Mouse (Mus musculus): ENCODE data around the gene Tsc22d2.

Tsc22d2 gene

DNA sequence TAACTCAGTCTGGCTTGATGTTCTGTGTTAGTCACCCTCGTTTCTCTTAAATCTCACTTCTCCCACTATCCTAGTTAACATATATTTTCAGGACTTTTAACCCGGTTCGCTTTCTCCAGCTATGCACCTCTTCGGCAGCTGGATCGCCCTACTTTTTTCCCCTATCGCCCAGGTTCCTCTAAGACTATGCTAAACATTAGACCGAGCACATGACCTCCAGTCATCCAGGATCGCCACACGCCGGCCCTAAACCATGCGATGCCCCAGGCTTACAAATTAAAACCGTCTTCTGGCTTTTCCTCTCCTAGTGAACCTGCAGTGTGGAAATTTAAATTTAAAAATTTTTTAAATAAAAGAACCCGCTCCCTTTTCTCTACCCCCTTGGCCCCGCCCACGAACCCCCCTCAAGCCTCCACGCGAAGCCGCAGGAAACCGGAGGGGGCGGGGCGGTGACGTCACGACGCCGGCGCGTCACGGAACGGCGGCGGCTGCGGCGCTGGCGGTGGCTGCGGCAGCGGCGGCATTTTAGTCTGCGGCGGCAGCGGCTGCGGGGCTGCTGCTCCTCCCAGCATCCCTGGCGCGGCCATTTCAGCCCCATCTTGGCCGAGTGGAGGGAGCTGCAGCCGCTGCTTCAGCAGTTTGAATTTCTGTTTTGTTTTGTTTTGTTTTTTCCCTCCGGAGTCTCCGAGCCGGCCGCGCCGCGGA is at the start of gene Tsc22d2:
Gene Tsc22d2, plus strand, starts transcription at position 482 of the 705 bp plus-strand sequence.
- DNase-seq (ENCODE audit: low spot score in 2 of 2) = peak; percentile 93 to 98

DNA sequence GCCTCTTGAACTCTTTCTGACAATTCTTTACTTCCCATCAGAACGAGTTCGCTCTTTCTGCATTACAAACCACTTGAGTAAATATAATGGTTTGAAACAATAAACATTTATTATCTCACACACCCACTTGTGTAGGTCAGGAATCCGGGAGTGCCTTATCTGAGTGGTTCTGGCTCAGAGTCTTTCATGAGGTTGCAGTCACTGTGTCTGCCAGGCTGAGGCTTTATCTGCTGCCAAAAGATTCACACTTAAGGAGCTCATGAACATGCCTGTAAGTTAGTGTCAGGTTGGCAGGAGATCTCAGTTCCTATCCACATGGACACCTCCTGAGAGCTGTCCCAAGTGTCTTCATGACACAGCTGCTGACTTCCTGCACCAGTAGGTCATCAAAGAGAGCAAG is 47.8 kb upstream of the Tsc22d2 start:
- DNase-seq (ENCODE audit: low spot score in 2 of 2) = no peak

DNA sequence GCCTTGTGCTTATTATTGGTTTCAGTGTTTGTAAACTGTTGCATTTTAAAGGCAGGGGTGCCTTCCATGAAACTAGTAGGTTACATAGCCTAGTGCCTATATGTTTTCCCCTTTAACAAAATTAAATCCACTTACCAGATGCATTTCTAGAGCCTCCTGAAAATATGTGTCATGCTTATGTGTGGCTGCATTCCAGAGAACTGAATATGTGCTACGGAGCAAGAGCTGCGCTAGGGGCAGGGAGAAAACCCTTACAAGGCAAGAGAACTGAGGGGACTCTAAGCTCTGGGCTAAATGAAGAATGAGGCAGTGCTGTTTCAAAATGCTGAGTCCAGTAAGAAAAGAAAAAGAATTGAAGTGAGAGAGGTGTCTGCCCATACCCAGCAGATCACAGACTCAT is 43.7 kb upstream of the Tsc22d2 start:
- no peak for DNase-seq (ENCODE audit: low spot score in 2 of 2)

DNA sequence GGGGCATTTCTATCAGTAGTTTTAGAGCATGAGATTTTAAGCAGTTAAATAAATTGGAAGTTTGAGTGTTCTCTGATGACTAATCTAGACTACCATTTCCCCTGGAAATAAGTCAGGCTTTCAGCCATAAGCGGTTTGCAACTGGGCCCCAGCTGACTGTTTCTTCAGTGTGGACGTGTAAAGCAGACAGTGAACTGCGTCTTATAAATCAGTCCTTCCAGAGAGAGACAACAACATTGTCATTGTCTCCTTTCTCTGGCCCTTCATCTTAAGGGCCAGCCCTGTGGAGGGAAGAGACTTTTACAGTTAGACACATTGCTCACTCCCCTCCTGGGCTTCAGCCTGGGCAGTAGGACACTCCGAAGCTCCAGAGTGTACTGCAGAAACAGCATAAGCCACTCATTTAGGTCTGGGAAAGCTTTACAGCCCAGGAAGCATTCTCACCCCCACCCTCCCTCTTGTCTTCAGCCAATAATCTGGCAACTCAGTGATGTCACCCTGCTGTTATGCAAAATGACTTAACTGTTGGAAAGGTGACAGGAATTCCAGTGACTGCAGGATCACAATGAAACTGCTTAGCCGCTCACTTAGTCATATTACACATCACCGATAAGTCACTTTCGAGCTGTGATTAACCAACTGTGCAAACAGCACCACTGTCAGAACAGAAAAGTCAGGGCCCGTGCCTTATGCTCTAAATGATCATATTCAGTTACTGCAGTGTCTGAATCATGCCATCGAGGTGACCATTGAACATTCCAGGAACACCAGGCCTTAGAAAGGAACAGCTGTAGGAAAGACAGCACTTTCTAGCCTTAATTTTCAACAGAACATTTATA is 42.2 kb upstream of the Tsc22d2 start:
- DNase-seq (ENCODE audit: low spot score in 2 of 2) = peak; percentile 30 to 60

DNA sequence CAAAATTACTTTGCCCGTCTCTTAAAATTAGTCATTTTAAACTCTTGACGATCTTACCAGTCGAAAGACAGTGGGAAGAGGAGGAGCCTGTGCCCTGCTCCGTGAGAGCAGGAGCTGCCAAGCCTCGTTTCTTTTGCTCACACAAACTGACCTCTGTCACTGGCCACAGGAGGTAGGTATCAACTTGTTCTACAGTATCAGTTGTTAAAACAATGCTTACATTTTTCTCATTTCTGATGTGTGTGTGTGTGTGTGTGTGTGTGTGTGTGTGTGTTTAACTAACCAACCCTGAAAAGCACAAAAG is 41.7 kb upstream of the Tsc22d2 start:
- DNase-seq (ENCODE audit: low spot score in 2 of 2) = no peak

DNA sequence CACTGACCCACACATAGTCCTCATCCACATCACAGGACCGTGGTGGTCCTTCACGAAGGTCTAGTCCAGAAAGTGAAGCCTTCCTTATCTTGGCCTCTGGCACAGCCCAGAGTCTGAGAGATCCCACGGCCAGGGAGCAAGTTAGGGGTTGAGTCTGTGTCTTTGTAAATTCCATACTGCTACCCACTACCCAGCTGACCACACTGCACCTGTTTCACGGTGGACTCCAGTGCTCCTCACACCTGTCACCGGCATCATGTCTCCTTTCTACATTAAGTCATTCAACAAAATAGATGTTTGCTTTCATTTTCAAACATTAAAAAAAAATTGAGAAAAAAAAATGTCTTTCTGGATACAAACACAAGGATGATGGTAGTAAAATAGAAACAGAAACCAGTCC is 40.2 kb upstream of the Tsc22d2 start:
- no peak for DNase-seq (ENCODE audit: low spot score in 2 of 2)

DNA sequence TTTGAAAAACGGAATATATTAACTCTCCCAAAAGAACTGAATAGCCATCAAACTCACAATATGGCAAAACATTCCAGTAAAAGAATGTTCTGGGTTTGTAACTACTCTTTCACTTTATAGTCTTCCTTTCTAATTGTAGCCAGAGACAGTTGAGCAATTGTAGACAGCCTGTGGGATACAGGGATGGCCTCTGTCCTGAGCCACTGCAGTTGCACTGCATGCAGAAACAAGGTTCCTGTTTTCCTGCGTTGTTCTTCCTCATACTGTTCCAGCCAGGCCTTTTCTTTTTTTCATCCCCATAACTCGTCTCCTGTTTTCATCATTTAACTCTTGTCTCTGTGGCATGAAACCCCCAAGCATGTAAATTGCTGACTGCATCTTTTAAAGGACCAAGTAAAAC is 37.8 kb upstream of the Tsc22d2 start:
- DNase-seq (ENCODE audit: low spot score in 2 of 2) = no peak

DNA sequence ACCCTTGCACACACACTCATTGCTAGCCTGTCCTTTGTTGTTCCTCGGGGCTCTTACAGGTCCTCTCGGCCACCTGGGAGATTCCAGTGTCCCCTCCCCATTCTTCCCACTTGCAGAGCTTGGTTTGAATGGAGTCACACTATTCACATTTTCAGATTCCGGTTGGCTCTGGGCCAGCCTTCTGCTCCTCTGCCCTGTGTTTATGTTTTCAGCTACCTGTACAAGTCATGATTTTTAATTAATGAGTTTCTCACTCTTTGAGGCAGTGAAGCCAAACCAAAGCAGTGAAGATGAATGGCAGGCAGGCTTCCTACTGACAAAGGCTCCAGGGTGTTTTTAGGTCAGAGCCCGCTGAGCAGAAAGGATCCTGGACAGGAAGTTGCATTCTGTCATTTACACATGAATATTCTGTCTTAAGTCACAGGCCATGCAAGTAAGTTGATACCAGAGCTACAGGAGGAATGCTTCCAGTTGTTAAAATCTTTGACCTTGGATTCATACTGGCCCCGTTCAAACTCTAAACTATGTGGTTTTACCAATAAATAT is 36.9 kb upstream of the Tsc22d2 start:
- no peak for DNase-seq (ENCODE audit: low spot score in 2 of 2)

DNA sequence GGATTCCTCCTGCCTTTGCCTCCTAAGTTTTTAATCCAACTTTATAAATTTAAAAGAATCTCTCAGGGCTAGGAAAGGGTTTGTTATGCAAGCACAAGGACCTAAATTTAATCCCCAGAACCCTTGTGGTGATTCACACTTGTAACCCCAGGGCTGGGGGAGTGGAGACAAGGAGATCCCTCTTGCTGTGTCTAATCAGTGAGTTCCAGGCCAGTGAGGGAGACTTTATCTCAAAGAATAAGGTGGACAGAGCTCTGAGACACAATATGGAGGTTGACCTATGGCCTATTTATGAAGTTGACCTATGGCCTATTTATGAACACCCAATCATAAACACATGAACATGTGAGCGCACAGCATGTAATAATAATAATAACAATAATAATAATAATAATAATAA is 31.8 kb upstream of the Tsc22d2 start:
- no peak for DNase-seq (ENCODE audit: low spot score in 2 of 2)

DNA sequence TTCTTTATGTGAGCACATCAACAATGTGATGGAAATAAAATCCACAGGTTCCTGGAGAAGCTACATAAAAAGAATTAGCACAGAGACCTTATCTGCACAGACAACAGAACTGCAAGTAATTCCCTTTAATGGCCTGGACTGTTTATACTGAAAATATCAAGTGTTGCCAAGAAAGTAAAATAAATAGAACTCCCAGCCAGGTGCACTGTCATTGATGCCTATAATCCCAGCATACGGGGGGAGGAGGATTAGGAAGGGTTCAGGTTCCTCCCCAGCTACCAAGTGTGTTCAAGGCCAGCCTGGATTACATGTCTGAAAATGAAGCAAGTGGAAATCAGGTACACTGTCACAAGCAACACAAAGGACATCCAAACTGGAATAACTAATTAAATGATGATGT is 29.5 kb upstream of the Tsc22d2 start:
- no peak for DNase-seq (ENCODE audit: low spot score in 2 of 2)

DNA sequence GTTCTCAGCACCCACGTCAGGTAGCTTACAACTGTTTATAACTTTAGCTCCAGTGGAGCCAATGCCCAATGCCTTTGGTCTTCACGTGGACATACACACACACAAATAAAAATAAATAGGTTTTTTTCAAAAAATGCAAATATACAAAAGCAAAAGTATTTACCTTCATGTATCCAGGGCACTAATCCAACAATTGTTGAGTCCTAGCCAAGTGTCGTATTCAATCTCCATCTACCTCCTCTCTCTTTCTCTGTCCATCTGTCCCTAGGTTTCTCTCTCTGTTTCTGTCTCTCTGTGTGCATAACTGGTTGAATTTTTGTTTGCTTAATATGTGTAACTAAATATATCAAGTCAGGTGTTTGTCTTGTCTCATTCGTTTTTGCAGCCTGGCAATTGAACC is 25.8 kb upstream of the Tsc22d2 start:
- no peak for DNase-seq (ENCODE audit: low spot score in 2 of 2)

DNA sequence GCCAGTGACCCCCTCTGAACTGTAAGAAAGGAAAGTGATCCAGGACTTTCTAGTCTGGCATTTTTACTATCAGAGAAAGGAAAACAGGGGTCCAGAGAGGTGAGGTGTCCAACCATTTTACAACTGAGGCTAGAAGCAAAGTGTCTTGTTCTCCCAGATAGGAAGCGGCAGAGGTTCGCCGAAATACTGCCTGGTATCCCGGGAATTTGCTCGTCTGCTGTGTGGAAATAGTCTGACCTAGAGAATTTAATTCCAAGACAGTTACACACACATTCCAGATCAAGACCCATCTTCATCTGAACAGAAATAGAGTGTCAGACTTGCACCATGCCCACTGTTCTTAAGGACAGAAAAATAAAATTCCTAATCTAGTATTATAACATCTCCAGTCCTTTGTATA is 16.0 kb upstream of the Tsc22d2 start:
- DNase-seq (ENCODE audit: low spot score in 2 of 2) = no peak

DNA sequence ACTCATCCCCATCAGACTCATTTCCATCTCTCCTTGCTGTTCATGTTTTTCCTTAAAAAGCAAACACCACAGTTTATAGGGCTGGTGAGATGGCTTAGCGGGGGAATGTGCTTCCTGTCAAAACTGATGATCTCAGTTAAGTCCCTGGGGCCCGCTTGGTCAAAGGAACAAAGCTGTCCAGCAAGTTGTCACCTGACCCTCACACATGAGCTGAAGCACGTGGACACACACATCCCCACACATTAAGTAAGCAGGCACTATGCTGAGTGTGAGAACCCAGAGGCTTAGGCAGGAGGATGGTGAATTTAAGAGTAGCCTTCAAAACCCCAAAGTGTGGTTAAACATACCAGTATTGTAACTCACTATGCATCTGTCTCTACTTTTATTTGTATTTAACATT is 14.6 kb upstream of the Tsc22d2 start:
- DNase-seq (ENCODE audit: low spot score in 2 of 2) = no peak

DNA sequence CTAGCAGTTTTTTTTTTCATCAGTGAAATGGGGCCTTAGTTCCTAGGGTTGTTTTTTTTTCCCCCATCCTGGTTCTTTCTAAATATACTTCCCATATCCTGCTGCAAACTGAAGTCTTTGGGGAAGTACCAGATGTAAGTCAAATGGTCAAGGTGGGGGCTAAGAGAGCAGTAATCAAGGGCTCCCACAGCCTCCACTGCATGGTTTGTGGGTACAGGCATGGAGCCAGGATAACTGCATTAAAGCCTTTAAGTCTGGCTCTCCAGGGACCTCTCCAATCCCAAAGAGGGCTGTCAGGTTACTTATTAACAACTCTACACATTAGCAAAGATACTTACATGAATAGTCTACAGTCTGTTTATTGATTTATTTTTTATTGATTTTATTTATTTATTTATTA is 2.8 kb upstream of the Tsc22d2 start:
- DNase-seq (ENCODE audit: low spot score in 2 of 2) = no peak

DNA sequence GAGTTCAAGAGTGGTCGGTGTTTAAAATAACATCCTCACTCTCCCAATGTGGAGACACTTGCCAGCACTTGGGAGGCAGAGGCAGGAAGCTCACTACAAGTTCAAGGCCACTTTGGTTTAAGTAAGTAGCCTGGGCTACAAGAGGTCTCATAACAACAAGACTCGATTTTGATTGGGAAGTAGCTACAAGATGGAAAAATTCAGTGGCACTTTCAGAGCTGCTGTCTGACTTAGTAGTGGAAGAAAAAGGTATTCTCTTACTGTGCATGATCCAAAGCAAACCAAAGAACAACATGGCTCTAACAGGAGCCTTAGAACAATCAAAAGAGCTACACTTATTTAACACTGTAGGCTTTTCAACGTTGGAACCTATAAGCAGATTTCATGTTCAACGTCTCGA is 844 bp upstream of the Tsc22d2 start:
- DNase-seq (ENCODE audit: low spot score in 2 of 2) = no peak

DNA sequence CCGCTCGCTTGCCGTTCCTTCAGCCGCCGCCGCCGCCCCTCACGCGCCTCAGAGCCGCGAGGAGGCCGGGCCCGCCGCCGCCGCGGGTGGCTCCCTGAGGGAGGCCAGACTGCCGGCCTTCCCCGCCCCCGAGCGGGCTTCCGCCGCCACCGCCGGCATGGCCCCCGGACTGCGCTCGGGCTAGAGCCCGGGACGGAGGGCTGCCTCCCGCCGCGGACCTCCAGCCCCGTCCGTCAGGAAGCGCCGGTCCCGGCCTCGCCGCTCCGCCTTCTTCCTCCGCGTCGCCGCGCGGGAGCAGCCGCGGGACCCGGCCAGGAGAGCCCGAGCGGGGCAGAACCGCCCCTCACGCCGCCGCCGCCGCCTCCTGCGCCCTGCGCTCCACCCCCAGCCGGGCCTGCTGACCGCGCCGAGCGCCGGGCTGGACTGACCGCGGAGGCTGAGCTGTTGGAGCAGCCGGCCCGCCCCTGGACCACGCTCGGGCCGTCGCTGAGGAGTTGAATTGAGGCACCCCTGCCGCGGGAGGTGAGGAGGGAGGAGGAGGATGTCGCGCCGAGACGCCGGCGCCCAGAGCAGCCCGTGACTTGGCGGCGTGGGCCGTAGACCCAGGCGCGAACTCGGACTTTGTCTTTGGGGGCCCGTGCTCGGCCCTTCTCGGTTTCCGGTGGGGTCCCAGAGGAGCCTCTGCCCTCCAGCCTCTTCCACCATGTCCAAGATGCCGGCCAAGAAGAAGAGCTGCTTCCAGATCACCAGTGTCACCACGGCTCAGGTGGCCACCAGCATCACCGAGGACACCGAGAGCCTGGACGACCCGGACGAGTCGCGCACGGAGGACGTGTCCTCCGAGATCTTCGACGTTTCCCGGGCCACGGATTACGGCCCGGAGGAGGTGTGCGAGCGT is 720 bp downstream of the Tsc22d2 start:
- peak; percentile 72 to 80 for DNase-seq (ENCODE audit: low spot score in 2 of 2)

DNA sequence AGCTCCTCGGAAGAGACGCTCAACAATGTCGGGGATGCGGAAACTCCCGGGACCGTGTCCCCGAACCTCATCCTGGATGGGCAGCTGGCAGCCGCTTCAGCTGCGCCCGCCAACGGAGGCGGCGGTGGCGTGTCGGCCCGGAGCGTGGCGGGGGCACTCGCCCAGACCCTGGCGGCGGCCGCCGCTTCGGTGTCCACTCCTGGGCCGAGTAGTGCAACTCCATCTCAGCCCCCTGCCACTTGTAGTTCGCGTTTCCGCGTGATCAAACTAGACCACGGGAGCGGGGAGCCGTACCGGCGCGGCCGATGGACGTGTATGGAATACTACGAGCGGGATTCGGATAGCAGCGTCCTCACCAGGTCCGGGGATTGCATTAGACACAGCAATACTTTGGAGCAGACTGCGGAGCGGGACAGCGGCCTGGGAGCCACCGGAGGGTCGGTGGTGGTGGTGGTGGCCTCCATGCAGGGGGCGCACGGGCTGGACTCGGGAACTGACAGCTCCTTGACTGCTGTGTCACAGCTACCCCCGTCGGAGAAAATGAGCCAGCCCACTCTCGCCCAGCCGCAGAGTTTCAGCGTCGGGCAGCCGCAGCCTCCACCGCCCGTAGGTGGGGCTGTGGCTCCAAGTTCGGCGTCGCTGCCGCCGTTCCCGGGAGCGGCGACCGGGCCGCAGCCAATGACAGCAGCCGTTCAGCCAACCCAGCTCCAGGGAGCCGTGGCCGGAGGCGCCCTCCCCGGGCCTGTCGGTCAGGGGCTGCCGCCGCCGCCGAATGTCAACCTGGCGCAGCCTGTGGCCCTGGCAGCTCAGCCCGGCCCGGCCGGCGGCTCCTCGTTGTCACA is 1.6 kb downstream of the Tsc22d2 start:
- DNase-seq (ENCODE audit: low spot score in 2 of 2) = peak; percentile 71 to 77

DNA sequence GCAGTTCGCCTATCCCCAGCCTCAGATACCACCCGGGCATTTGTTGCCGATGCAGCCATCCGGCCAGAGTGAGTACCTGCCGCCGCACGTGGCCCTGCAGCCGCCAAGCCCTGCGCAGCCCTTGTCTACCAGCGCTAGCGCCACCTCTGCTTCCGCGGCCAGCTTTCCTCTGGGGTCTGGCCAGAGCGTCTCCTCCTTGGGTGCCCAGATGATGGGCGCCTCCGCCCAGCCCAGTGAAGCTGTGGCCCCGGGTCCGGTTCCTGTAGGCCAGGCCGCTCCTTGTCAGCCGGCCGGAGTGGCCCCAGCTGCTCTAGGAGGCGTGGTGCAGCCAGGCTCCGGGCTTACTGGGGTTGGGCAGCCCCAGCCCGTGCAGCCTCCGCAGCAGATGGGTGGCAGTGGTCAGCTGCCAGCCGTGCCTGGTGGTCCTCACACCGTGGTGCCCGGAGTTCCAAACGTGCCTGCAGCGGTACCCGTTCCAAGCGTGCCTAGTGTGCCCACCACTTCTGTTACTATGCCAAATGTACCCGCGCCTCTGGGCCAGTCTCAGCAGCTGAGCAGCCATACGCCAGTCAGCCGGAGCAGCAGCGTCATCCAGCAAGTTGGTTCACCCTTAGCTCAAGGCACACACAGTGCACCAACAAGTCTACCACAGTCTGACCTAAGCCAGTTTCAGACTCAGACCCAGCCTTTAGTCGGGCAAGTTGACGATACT is 2.4 kb downstream of the Tsc22d2 start:
- DNase-seq (ENCODE audit: low spot score in 2 of 2) = peak; percentile 27 to 65

DNA sequence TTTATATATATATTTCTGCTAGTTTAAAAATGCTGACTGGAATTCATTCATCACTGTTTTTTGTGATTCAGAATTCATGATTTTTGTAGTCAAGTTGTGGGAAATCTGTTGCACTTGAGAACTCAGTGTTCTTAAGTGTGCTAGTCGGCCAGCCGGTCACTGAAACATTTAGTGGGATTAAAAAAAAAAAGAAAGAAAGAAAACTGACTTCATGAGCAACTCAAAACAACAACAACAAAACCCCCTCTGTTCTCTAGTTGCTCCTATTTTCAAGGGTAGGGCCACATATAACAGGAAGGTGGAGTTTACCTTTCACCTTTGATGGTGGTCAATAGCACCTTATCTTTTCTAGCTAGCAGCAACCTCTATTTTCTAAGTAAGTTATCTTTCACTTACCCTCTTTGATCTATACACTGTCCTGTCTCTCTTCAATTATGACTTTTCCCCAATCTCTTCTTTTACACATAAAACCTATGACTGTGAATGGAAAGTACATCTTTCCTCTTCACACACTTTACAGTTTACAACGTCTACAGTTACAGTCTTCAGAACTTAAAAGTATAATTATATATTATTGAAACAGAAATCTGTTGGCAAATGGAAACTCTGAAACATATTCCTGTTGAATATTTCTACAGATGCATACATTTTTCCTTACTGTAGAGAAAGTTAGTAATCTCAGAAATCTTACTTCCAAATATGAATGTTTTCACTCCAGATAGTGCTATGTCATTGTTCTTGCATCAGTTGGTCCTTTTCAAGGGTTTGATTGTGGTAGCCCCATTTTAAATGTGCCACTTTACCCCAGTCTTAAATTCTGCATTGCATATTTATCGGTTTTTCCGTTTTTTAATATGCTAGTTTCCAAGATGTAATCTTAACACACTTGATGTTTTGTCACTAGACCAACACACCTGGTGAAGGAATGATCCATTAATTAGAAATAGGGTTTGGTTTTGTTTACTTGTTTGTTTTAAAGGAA is 4.5 kb downstream of the Tsc22d2 start:
- DNase-seq (ENCODE audit: low spot score in 2 of 2) = no peak
